Mouse (Mus musculus) forelimb bud, embryonic 11.5 days (tissue): Measurements from ENCODE around the gene Secisbp2l.

Experiments used
- DNase-seq: peaks from one replicate; pipeline ENCODE4 v3.0.0-alpha.2; 2012; ENCODE audit warnings: low read depth, low spot score

The Secisbp2l gene

DNA sequence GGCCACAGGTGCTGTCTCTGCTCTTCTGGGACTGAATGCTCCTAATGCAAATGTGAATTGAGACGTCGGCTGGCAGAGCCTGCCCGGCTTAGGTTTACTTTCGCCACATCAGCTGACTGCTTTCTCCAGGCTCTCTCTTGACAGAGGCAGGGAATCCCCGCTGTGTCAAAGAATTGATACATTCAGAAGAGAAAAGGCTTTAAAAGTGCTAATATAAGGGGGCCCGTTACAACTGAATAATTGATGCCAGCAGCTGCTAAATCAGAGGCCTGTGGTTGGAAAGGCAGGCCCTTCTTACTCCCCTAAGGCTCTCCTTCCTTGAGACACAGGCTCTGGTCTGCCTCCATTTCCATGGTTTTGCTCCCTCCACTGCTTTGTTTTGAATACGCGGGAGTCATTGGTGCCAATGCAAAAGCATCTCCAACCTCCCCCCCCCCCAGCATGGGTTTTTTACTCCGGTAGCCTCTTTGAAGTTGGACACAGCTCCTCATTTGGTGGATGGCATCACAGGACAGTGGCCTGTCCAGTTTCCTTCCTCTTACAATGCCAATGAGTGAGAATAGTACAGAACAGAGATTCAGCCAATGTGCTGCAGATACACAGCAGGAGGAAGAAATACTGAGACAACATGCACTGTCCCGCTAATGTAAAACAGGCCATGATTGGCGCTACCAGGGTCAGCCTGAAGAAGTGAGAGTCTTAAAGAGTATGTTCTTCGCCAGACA is 77.6 kb downstream of the Secisbp2l start:
- no peak for DNase-seq

DNA sequence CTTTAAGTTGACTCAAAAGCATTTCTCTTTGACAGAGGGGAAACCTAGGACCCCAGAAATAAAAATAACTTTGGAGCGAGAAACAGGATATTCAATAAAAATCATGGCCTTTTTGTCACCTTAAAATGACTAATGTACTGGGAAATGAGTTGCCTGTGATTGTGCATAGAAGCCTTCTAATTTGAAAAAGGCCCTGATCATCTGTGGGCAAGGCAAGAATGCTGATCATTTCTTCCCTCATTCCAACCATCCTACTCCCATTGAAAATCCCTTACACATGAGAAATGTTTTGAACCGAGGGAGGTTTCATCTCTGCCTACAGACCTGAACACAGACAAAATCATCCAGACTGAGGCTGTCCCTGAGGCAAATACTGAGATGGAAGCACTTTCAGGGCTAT is 79.8 kb downstream of the Secisbp2l start:
- no peak for DNase-seq

DNA sequence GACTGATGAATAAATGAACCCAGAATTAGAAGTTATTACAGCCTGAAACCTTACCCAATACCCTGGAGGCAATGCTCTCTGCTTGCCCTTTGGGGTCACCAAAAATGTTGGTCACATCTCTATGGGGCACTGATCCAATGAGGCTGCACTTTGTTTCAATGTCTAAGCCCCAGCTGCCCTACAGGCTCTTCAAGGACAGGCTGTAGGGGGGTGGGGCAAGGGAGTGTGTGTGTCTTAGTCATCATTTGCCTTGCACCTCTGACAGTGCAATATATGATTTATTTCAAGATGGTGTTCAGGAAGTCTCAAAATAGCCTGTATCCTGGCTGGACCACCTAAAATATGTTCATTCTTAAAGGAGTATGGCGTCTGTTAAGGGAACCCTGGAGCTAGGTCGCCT is 81.1 kb downstream of the Secisbp2l start:
- no peak for DNase-seq

- DNase-seq = no peak
Measured at GRCm38 (mm10) chr2:125696219-125696618, 86.5 kb downstream of the Secisbp2l start.

- DNase-seq = no peak
Measured at GRCm38 (mm10) chr2:125694798-125695197, 87.9 kb downstream of the Secisbp2l start.

GRCm38 (mm10) chr2:125692010-125692409 is 90.7 kb downstream of the Secisbp2l start:
- DNase-seq = no peak
